Mouse (Mus musculus): ENCODE measurements at regions not wholly inside any gene's neighbourhood (a gene's known extent, or its start where the extent isn't known, plus 50 kb on each side); places are given as distances from the start of the nearest gene placed in this dataset.
A peak's percentile ranks its signal among the peaks of the same experiment; 100 is the strongest.

DNA sequence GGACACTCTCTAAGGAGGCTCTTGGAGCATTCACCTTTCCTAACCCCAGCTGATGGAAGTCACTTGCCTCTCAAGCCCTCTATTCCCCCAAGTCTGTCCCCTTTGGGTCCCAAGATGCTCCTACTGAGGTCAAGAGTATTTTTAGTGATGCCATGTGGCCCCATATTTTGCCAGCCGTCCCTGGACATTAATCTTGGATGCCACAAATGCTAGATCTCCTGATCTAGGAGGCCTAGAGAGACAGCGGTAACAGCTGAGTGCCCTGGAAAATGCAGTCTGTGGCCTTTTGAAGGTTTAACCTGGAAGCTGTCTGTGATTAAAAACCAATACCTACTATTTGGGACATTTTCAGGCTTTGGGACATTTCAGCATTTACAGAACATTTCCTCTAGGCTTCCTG, 188.9 kb upstream of the Bcl6 start:
- Histone ChIP-seq H3K27ac (no peak overlapping the region), H3K4me3 (replicated peaks) (no peak overlapping the region), H3K27me3 (0 out of 2 replicates have a peak, but pooled peaks cover 3% of the 10 kb centered on the region), H3K9me3 (no peaks in the 10 kb centered on the region), H3K36me3 (no peaks in the 10 kb centered on the region), H3K4me1 (replicated peaks) (no peaks in the 10 kb centered on the region), H3K9ac (replicated peaks) (no peak overlapping the region), H3K4me2 (no peak overlapping the region)
- ATAC-seq (ENCODE audit: insufficient number of reproducible peaks, insufficient read depth, low FRiP score, low TSS enrichment, low read depth), result no peak
- WGBS, result 75% methylated on average over 2 of the region's 2 CpGs

- 83% methylated on average over 7 of the region's 7 CpGs for WGBS
- no peaks in the 10 kb centered on the region for H3K9me3 ChIP-seq
- ATAC-seq (ENCODE audit: insufficient number of reproducible peaks, insufficient read depth, low FRiP score, low TSS enrichment, low read depth), result no peak
- H3K27ac ChIP-seq, result no peak overlapping the region
- H3K4me3 ChIP-seq (replicated peaks), result no peak overlapping the region
- H3K27me3 ChIP-seq, result 0 out of 2 replicates have a peak, but pooled peaks cover 3% of the 10 kb centered on the region
- no peak overlapping the region for H3K9ac ChIP-seq (replicated peaks)
- no peaks in the 10 kb centered on the region for H3K4me1 ChIP-seq (replicated peaks)
- no peaks in the 10 kb centered on the region for H3K36me3 ChIP-seq
- H3K4me2 ChIP-seq, result no peak overlapping the region
Observed at GRCm38 (mm10) chr16:24177131-24177530, 188.5 kb upstream of the Bcl6 start.

DNA sequence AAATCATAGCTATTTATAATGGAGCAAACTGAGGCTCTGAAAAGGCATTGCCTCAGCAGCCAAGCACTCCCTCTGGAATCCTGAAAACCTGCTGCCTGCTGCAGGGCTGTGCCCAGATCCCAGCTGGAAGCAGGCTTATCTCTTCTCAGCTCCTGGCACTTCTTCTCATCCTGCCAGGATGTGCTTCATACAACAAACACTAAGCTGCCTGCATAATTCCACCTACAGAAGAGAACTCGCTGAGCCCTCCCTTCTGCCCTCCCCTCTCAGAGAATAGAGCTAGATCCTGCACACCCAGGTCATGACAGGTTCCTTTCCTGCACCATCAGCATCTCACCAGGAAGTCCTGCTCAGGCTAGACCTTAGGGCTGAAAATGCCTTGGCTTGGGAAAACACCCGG, 187.4 kb upstream of the Bcl6 start:
- Histone ChIP-seq H3K27ac (no peak overlapping the region), H3K4me1 (replicated peaks) (no peaks in the 10 kb centered on the region), H3K27me3 (0 out of 2 replicates have a peak, but pooled peaks cover 3% of the 10 kb centered on the region), H3K36me3 (no peaks in the 10 kb centered on the region), H3K9ac (replicated peaks) (no peak overlapping the region), H3K4me3 (replicated peaks) (no peak overlapping the region), H3K4me2 (no peak overlapping the region), H3K9me3 (no peaks in the 10 kb centered on the region)
- ATAC-seq (ENCODE audit: insufficient number of reproducible peaks, insufficient read depth, low FRiP score, low TSS enrichment, low read depth), result no peak
- 56% methylated on average over 2 of the region's 2 CpGs for WGBS

DNA sequence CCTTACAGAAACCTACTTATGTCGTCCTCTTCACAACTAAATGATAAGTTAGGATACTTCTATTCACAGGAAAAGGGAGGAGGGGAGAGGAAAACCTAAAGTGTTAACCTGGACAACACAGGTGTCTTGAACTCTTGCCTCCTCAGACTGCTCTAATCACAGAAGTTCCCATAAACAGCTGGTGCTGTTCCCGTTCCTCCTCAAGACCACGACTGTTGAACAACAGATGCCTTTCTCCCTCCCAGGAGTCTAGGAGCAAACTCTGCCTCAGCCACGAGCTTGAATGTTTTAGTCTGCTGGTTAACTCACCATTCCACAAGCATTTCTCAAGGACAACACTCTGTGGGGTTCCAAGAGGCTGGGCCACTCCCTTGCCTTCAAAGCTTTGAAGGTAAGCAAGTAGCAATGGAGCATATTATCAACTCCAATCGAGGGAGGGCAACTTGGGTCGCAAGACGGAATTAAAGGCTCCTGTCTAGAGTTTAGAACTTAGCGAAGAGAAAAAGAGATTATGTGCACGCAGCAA, 186.6 kb upstream of the Bcl6 start:
- no peaks in the 10 kb centered on the region for H3K36me3 ChIP-seq
- H3K4me1 ChIP-seq (replicated peaks), result no peaks in the 10 kb centered on the region
- H3K9me3 ChIP-seq, result no peaks in the 10 kb centered on the region
- 0 out of 2 replicates have a peak, but pooled peaks cover 3% of the 10 kb centered on the region for H3K27me3 ChIP-seq
- WGBS, result 61% methylated on average over 9 of the region's 9 CpGs
- H3K27ac ChIP-seq, result no peak overlapping the region
- H3K9ac ChIP-seq (replicated peaks), result no peak overlapping the region
- ATAC-seq (ENCODE audit: insufficient number of reproducible peaks, insufficient read depth, low FRiP score, low TSS enrichment, low read depth), result no peak
- H3K4me3 ChIP-seq (replicated peaks), result no peak overlapping the region
- H3K4me2 ChIP-seq, result no peak overlapping the region

- 73% methylated on average over 3 of the region's 3 CpGs for WGBS
- no peak overlapping the region for H3K27ac ChIP-seq
- H3K4me3 ChIP-seq (replicated peaks), result no peak overlapping the region
- ATAC-seq (ENCODE audit: insufficient number of reproducible peaks, insufficient read depth, low FRiP score, low TSS enrichment, low read depth), result no peak
- 0 out of 2 replicates have a peak, but pooled peaks cover 3% of the 10 kb centered on the region for H3K27me3 ChIP-seq
- no peak overlapping the region for H3K4me2 ChIP-seq
- H3K4me1 ChIP-seq (replicated peaks), result no peaks in the 10 kb centered on the region
- no peak overlapping the region for H3K9ac ChIP-seq (replicated peaks)
- no peaks in the 10 kb centered on the region for H3K9me3 ChIP-seq
- no peaks in the 10 kb centered on the region for H3K36me3 ChIP-seq
Observed at GRCm38 (mm10) chr16:24174595-24174994, 185.9 kb upstream of the Bcl6 start.

DNA sequence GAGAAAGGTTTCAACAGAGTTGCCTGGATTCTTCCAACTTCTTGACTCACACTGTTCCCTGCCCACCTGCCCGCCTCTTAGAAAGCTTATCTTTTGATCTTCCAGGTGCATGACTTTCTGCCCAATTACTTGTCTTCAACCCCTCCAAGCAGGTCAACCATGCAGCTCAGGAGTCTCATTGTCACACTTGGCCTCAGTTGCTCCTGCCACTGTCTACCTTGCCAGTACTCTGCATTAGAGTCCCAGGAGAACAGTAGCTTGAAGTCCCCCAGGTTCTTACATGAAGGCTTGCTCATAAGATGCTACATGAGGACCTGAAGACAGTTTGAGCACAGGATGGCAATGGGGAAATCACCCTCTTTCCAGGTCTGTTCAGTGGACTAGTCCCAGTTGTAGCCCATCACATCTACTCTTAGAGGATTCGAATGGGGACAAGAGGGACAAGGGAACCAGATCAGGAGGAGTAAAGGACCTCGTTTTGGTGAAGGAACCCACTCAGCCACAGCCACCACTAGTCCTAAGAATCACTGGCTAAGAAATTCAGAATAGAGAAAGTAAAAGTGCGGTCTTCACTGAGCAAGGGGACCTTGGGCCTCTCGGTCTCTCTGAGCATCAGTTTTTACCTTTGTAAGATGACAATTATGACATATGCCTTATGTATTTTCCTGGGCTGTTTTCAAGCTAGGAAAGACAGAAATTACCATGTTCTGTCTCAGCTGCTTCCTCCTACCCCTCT, 185.3 kb upstream of the Bcl6 start:
- Histone ChIP-seq H3K27ac (no peak overlapping the region), H3K4me3 (replicated peaks) (no peak overlapping the region), H3K36me3 (no peaks in the 10 kb centered on the region), H3K9ac (replicated peaks) (no peak overlapping the region), H3K27me3 (0 out of 2 replicates have a peak, but pooled peaks cover 3% of the 10 kb centered on the region), H3K4me1 (replicated peaks) (no peaks in the 10 kb centered on the region), H3K9me3 (no peaks in the 10 kb centered on the region), H3K4me2 (no peak overlapping the region)
- ATAC-seq (ENCODE audit: insufficient number of reproducible peaks, insufficient read depth, low FRiP score, low TSS enrichment, low read depth), result no peak
- whole genome bisulfite sequencing, result 88% methylated on average over 5 of the region's 5 CpGs

DNA sequence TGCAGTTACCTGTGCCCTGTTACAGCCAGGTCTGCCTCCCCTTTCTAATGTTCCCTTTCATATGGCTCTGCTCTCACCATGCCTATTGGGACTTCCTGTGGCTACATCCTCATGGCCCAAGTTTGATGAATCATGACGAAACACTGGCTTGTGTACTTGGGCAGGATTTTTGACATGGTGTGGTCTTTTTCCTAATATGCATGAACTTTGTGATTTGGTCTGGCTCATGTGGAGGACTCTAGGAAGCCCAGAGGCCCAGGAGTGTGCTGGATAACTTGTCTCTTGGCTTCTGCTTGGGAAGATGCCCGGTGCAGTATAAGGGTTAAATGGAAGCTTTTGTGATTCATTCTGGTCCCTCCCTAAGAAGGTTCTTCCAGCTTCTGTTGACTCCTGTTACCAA, 184.0 kb upstream of the Bcl6 start:
- 85% methylated on average over 2 of the region's 2 CpGs for WGBS
- no peaks in the 10 kb centered on the region for H3K36me3 ChIP-seq
- no peak overlapping the region for H3K4me2 ChIP-seq
- no peak overlapping the region for H3K9ac ChIP-seq (replicated peaks)
- H3K4me3 ChIP-seq (replicated peaks), result no peak overlapping the region
- H3K9me3 ChIP-seq, result no peaks in the 10 kb centered on the region
- H3K27me3 ChIP-seq, result 0 out of 2 replicates have a peak, but pooled peaks cover 3% of the 10 kb centered on the region
- no peak for ATAC-seq (ENCODE audit: insufficient number of reproducible peaks, insufficient read depth, low FRiP score, low TSS enrichment, low read depth)
- H3K27ac ChIP-seq, result no peak overlapping the region
- H3K4me1 ChIP-seq (replicated peaks), result no peaks in the 10 kb centered on the region

DNA sequence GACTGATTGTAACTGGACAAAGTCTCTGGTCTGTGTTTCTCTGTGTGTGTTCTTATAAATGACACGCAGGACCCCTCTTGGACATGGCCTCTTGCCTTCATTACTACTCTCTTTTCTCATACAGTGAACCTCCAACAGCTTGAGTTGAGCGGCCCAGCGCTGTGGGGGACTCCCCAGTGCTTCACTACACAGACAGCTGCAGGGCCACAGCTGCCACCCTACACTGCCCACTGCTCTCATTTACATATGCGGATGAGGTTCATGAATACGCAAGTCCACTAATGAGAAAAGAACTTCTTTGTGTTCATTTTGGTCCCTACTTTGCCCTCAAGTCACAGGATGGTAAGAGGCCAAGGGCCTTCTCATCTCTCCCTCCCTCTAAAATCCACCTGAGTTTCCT, 183.4 kb upstream of the Bcl6 start:
- no peaks in the 10 kb centered on the region for H3K9me3 ChIP-seq
- no peak for ATAC-seq (ENCODE audit: insufficient number of reproducible peaks, insufficient read depth, low FRiP score, low TSS enrichment, low read depth)
- H3K4me1 ChIP-seq (replicated peaks), result no peaks in the 10 kb centered on the region
- 83% methylated on average over 5 of the region's 5 CpGs for WGBS
- H3K36me3 ChIP-seq, result no peaks in the 10 kb centered on the region
- no peak overlapping the region for H3K27ac ChIP-seq
- H3K4me2 ChIP-seq, result no peak overlapping the region
- H3K9ac ChIP-seq (replicated peaks), result no peak overlapping the region
- no peak overlapping the region for H3K4me3 ChIP-seq (replicated peaks)
- 0 out of 2 replicates have a peak, but pooled peaks cover 3% of the 10 kb centered on the region for H3K27me3 ChIP-seq

DNA sequence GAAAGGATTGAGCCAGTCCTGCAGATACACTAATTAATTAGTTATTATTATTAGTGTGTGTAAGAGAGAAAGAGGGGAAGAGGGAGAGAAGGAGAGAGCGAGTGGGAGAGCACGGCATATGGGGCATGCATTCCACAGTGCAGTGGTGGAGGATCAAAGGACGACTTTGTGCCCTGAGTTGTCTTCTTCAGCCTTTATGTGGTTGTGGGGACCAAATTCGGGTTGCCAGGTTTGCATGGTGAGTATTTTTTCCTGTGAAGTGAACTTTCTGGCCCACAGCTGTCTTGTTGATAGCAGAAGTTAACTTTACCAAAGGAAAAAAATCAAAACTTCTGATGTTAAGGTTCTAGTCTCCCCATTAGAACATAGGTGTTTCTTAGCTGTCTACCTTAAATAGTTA, 182.5 kb upstream of the Bcl6 start:
- no peak overlapping the region for H3K9ac ChIP-seq (replicated peaks)
- 76% methylated on average over 4 of the region's 4 CpGs for WGBS
- H3K4me1 ChIP-seq (replicated peaks), result no peaks in the 10 kb centered on the region
- no peaks in the 10 kb centered on the region for H3K9me3 ChIP-seq
- 0 out of 2 replicates have a peak, but pooled peaks cover 3% of the 10 kb centered on the region for H3K27me3 ChIP-seq
- H3K27ac ChIP-seq, result no peak overlapping the region
- no peak overlapping the region for H3K4me3 ChIP-seq (replicated peaks)
- no peak overlapping the region for H3K4me2 ChIP-seq
- no peaks in the 10 kb centered on the region for H3K36me3 ChIP-seq
- ATAC-seq (ENCODE audit: insufficient number of reproducible peaks, insufficient read depth, low FRiP score, low TSS enrichment, low read depth), result no peak

DNA sequence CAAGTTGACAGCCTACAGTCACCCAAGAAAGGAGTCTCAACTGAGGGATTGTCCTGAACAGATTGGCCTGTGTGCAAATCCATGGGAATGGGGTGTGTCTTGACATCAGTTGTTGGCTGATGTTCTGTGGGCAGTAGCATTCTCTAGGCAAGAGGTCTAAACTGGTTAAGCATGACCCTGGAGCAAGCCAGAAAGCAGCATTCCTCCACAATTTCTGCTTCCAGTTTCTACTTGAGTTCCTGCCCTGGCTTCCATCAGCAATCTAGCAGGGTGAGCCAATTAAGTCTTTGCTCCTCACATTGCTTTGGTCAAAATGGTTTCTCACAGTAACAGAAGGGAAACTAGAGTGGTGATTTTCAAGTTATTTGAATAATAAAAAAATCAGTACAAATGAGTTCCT, 177.8 kb upstream of the Bcl6 start:
- Histone ChIP-seq H3K27me3 (no peaks in the 10 kb centered on the region), H3K4me3 (replicated peaks) (no peak overlapping the region), H3K9ac (replicated peaks) (no peak overlapping the region), H3K27ac (no peak overlapping the region), H3K4me2 (no peak overlapping the region), H3K4me1 (replicated peaks) (peaks cover 10% of the 10 kb centered on the region), H3K36me3 (no peaks in the 10 kb centered on the region), H3K9me3 (no peaks in the 10 kb centered on the region)
- ATAC-seq (ENCODE audit: insufficient number of reproducible peaks, insufficient read depth, low FRiP score, low TSS enrichment, low read depth), result no peak

DNA sequence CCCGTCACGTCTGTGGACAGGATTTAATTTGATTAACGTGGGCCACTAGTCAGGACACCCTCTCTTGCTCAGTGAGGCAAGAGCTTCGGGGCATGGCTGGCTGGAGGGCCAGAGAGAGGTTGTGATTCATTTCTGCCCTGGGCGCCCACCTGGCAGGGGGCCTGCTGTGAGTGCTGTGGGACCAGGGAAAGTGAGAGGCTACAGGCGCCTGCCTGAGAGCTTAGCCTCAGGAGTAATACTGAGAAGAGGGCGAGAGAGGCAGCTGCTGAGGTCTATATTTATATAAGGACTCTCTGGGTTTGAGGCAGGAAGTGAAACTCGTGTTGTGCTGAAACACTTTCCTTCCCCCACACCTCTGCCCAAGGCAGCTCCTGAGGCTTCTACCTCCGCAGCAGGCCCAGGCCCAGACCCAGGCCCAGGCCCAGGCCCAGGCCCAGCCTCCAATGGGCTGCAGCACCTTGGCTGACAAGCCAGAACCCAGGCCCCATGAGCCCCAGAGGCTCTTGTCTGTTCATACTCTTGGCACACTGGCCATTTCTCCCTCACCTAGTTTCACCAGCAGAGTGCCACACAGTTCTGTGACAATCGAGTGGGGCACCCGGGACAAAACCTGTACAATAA, 176.9 kb upstream of the Bcl6 start:
- H3K4me3 ChIP-seq (replicated peaks), result no peak overlapping the region
- no peak for ATAC-seq (ENCODE audit: insufficient number of reproducible peaks, insufficient read depth, low FRiP score, low TSS enrichment, low read depth)
- no peaks in the 10 kb centered on the region for H3K36me3 ChIP-seq
- no peak overlapping the region; the same call in 1 of the 2 replicates for H3K9ac ChIP-seq (replicated peaks)
- H3K27ac ChIP-seq, result peak overlapping the region; percentile 84
- 50% methylated on average over 11 of the region's 11 CpGs for WGBS
- H3K4me1 ChIP-seq (replicated peaks), result peaks cover 10% of the 10 kb centered on the region
- no peak overlapping the region for H3K4me2 ChIP-seq
- H3K9me3 ChIP-seq, result no peaks in the 10 kb centered on the region
- no peaks in the 10 kb centered on the region for H3K27me3 ChIP-seq

Data from limb, embryonic 12.5 days (tissue).